Mouse (Mus musculus) spleen, adult 2 months (tissue): ENCODE results near the gene Ncoa1.

Source experiments
- CTCF ChIP-seq: fragments of 200-500 bp; IDR thresholded peaks from 2 replicates; pipeline ENCODE4 v1.5.1; 2011; ENCODE audit warnings: mild to moderate bottlenecking, inconsistent platforms; ENCODE audit not compliant: insufficient read depth, insufficient read length, insufficient replicate concordance; ENCODE audit errors: extremely low read depth
- POLR2A ChIP-seq: fragments of 200-500 bp; IDR thresholded peaks from 2 replicates; pipeline ENCODE4 v1.6.1; 2011; ENCODE audit warnings: low read depth, low read length, inconsistent platforms

DNA sequence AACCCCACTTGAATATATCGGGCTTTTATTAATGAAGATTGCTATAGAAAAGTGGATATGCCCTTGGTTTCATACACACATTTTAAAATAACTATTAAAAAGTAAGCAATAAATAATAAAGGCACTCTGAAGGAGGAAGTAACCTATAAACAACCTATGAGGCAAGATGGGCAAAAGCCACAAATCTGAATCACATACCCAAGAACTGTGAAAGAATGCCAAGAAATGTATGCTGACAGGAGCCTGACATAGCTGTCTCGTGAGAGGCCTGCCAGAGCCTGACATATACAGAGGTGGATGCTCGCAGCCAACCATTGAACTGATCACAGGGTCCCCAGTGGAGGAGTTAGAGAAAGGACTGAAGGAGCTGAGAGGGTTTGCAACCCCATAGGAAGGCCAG, 35.5 kb downstream of the Ncoa1 start:
- no peak for TF ChIP-seq CTCF
- TF ChIP-seq POLR2A = no peak
